Mouse (Mus musculus) spleen, adult 18-20 months (tissue): Measurements from ENCODE around the gene Phlpp1.

Experiments
- DNase-seq, 2 experiments: peaks; one replicate each; pipeline ENCODE4 v3.0.0; 2022; ENCODE audit warnings: mixed read lengths in 2 of 2

The Phlpp1 gene

GRCm38 (mm10) chr1:106168001-106168400 lies 3.6 kb upstream of the Phlpp1 start:
- DNase-seq = no peak

GRCm38 (mm10) chr1:106168801-106169200 lies 2.8 kb upstream of the Phlpp1 start:
- DNase-seq = no peak

- DNase-seq = no peak
These were observed 1.7 kb upstream of the Phlpp1 start for GRCm38 (mm10) chr1:106169741-106170265.

GRCm38 (mm10) chr1:106172301-106172930 lies 864 bp downstream of the Phlpp1 start:
- peak; percentile 45 to 59 for DNase-seq

- DNase-seq = peak; percentile 32 to 44
These were observed 1.4 kb downstream of the Phlpp1 start for GRCm38 (mm10) chr1:106172931-106173371.

GRCm38 (mm10) chr1:106173621-106174156 lies 2.1 kb downstream of the Phlpp1 start:
- no peak for DNase-seq

GRCm38 (mm10) chr1:106174598-106174997 lies 3.0 kb downstream of the Phlpp1 start:
- DNase-seq = no peak

GRCm38 (mm10) chr1:106175360-106175759 lies 3.8 kb downstream of the Phlpp1 start:
- DNase-seq = no peak

GRCm38 (mm10) chr1:106176791-106177190 lies 5.2 kb downstream of the Phlpp1 start:
- no peak for DNase-seq

- no peak for DNase-seq
These were observed 6.6 kb downstream of the Phlpp1 start for GRCm38 (mm10) chr1:106177868-106178790.

GRCm38 (mm10) chr1:106183701-106184100 lies 12.1 kb downstream of the Phlpp1 start:
- DNase-seq = no peak

- no peak for DNase-seq
These were observed 13.4 kb downstream of the Phlpp1 start for GRCm38 (mm10) chr1:106184780-106185460.

GRCm38 (mm10) chr1:106185461-106185924 lies 13.9 kb downstream of the Phlpp1 start:
- DNase-seq = no peak

GRCm38 (mm10) chr1:106186062-106186461 lies 14.5 kb downstream of the Phlpp1 start:
- no peak for DNase-seq

GRCm38 (mm10) chr1:106187480-106187879 lies 15.9 kb downstream of the Phlpp1 start:
- no peak for DNase-seq

- DNase-seq = no peak
These were observed 17.2 kb downstream of the Phlpp1 start for GRCm38 (mm10) chr1:106188756-106189155.

- no peak for DNase-seq
These were observed 17.8 kb downstream of the Phlpp1 start for GRCm38 (mm10) chr1:106189311-106189710.

- no peak for DNase-seq
These were observed 19.1 kb downstream of the Phlpp1 start for GRCm38 (mm10) chr1:106190695-106191094.

- no peak for DNase-seq
These were observed 20.3 kb downstream of the Phlpp1 start for GRCm38 (mm10) chr1:106191885-106192284.

GRCm38 (mm10) chr1:106192864-106193470 lies 21.4 kb downstream of the Phlpp1 start:
- DNase-seq = no peak

GRCm38 (mm10) chr1:106193487-106193886 lies 21.9 kb downstream of the Phlpp1 start:
- no peak for DNase-seq

GRCm38 (mm10) chr1:106194263-106194662 lies 22.7 kb downstream of the Phlpp1 start:
- DNase-seq = no peak
